Mouse (Mus musculus) neural tube, embryonic 10.5 days (tissue): ENCODE measurements around the gene Farp2.
"Not testable (repeated sequence)": the region's sequence is repeated elsewhere in the genome, so short reads cannot be mapped to it uniquely, and the experiment has no call there.

Source experiments
- DNase-seq: peaks from one replicate; pipeline ENCODE4 v3.0.0-alpha.2; 2017; ENCODE audit warnings: low spot score; ENCODE audit errors: extremely low spot score

The Farp2 gene

DNA sequence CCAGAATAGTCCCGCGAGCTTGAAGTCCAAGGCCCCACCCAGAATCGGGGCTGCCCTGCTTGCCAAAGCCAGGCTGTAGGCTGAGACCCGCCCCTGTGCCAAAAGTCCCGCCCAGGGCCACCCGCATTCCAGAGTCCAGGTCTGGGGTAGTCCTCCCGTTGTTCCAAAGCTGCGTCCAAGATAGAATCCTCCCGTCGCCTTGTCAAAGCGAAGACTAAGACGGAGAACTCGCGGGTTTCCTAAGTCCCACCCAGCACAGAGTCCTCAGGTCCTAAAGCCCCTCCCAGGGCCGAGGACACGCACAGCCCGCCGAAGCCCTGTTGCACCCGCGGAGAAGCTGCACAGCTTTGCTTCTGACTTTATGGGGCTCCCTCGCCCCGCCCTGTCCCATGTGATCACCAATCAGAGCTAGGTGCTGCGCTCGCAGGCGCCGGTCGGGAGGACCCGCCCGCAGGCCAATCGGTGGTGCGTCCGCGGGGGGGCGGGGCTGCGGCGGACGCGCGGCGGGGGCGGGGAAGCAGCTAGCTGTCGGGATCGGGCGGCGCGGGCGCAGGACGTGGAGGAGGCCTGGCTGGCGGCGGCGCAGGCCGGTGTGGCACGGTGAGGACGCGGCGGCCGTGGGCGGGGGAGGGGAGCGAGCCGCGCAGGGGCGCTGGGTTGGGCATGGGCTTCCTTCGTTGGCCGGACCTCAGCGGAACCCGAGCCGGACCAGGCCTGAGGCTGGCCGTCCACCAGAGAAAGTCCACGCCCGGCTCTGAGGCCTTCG is at the start of gene Farp2:
TSS of gene Farp2 (plus strand) at position 495 of the 766 bp plus-strand sequence.
- DNase-seq: peak; percentile 92

DNA sequence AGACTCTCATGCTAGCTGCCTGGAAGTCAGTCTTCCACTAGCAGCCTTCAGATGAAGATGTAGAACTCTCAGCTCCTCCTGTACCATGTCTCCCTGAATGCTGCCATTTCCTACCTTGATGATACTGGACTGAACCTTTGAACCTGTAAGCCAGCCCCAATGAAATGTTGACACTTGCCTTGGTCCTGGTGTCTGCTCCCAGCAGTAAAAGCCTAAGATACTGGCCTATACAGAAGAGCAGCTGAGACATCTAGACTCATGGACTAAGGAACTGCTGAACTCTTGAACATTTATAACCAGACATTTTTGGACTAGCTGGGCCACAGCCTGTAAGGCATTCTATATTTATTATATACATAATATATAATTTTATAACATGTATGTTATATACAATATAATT is 46.8 kb upstream of the Farp2 start:
- no peak for DNase-seq

DNA sequence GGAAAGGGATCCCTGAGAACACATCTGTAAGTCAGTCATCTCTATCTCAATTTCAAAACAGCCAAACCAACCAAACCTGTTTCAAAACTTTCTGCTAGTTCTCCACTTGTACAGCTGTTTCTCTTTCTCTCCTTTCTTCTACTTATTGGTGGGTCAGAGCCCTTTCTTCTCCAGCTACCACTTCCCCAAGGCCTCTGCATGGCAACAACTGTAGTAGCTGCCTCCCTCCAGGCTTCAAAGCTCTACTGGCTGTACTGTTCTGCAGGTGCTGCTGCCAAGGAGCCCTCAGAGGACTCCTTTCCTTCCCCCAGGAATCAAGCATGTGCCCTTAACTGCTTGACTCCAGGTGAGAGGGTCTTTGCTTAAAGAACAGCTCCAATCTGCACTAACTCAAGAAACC is 46.1 kb upstream of the Farp2 start:
- DNase-seq: no peak

DNA sequence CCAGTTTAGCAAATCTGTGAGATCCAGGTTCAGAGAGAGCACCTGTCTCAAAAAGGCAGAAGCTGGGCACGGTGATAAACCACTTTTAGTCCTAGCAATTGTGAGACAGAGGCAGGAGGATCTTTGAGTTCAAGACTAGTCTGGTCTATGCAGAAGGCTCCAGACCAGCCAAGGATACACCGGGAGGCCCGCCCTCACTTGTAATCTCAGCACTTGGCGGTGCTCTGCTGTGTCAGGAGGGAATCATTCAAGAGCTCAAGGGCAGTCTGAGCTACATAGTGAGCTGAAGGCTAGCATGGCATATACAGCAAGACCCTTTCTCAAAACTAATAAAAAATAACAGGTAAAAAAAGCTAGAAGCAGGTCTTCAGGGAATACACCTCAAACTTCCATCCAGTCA is 43.3 kb upstream of the Farp2 start:
- DNase-seq: no peak

DNA sequence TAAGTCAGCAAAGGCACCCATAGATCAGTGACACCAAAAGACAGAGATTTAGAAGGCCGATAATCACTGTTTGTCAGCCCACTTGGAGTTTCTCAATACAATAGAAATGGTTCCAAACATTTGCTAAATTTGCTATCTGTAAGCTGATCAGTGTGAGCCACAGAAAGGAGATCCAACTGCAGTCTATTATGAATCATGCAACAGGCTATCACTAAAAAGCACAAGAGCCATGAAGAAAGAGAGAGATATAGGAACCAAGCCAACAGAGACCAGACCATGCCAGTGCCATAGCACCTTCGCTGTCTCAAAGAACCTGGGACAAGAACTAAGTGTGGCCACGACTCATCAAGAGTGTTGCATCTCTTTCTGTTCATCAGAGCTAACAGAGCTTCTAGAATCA is 36.2 kb upstream of the Farp2 start:
- no peak for DNase-seq

DNA sequence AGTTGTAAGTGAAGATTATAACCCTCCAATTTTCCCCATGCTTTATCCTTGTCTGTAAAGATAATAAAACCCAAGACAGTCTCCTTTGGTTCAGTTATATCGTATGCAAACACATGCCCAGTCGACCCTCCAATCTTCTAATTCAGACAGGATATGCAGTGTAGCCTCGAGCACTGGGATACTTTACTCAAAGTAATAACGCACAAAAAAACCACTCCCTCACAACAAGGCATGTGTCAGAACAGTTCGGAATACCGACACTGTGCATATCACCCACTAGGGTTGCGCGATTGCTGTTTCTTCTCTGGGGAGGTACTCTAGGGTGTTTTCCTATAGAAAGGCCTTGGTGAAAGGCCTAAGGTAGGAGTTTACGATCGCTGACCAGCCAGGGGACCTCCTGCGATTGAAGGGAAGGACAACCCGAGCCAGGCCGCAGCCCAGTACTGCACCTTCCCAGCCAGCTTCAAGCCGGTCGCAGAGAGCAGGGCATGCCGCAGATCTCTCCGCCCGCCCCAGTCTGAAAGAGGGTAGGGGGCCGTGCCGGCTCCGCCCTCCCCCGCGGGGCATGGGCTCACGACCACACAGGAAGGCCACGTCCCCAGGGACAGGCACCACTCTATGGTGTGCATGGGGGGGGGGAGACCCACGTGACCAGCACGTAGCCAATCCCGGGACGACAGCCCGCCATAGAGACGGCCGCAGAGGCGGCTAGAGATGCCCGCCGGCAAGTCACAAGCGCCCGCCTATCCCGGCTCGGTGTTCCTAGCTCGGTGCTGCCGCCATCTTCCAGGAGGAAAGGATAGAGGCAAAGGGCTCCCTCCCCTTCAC is 33.9 kb upstream of the Farp2 start:
- DNase-seq: peak; percentile 98

DNA sequence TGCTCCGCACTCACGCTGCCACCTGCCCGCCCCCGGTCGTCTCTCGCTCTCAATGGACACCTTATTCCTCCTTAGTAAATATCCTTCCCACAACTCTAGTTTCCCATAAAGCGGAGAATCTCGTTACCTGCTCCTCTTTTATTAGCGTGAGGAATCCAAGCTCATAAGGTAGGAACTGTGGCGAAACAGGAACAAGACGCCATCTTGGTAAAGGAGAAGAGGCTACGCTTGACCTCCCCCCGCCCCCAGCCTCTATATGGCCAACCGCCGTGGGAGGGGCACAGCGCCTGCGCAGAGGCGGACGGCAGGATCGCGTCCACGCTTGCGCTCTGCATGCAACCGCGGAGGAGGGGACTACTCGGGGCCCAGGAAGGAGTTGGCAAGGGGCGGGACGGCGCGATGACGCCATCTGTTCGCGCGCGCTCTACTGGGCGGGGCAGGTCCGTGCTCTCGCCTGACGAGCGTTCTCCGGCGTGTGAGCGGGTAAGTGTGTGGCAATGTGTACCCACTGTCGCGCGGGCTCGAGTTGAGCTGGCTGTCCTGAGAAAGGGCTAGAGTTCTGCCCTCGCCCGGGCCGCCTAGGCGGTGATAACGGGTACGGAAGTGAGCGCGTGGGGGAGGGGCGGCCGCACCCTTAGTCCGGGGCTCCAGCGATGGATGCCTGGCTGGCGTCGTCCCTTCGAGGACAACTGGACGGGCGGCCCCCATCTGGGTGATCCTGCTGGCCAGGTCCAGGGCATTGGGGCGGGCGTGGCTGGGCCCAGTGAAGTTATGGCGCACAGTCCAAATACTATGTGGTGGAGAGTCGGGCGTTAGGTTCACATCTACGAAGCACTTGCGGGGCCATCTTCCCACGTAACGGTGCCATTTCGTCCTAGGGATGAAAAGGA is 33.0 kb upstream of the Farp2 start, which contains the start of gene Hdlbp:
TSS of gene Hdlbp (minus strand) at position 230 of the 890 bp plus-strand sequence.
- DNase-seq: peak; percentile 98

DNA sequence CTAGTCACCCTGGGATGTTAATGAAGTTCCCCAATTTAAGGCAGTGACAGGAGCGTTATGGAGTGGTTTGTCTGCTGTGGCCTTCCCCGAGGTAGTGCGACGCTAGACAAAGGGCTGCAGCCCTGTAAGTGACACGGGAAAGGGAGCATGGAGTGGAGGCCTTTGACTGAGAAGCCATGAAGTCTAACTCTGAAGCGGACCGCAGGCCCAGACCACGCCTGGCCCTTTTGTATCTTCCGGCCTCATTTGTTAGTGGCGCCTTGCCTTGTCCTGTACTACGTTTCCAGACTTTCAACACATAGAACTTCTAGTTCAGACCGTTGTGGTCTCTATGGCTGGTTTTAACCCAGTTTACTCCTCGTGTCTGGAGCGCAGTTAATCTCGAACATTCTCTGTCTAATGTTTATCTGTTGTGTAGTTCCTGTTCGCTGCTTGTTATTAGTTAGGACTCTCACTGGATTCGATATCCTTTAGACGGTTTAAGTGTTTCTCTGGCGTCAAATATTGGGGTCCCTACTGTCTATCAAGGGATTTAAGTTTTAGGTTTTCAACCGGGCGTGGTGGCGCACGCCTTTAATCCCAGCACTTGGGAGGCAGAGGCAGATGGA is 32.3 kb upstream of the Farp2 start:
- DNase-seq: peak; percentile 14

DNA sequence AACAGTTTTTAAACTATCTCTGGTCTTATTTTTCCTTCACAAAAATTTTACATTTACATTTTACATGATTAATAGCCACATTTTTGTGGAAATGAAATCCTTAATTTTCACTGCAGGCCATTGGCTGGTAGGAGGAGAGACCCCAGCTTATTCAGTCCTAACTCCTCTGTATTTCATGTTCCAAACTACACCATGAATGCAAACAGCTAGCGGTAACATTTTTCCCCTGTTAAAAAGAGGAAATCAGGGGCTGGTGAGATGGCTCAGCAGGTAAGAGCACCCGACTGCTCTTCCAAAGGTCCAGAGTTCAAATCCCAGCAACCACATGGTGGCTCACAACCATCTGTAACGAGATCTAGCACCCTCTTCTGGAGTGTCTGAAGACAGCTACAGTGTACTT is 25.6 kb upstream of the Farp2 start:
- not testable (repeated sequence) for DNase-seq

DNA sequence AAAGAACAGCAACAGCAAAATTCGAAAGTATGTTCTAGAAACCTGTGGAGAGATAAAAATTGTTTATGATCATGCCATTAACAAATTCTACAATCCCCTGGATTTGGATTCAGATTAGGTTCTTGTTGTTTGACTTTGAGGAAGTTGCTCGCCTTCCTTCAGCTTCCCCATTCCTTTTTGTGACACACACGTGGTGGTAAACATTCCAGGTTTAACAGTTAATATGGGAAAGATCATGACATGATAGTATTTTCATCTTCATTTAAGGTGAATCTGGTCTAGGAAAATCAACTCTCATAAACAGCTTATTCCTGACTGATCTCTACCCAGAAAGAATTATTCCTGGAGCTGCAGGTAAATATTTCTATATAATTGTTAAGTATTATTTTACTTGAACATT is 16.6 kb upstream of the Farp2 start:
- no peak for DNase-seq

DNA sequence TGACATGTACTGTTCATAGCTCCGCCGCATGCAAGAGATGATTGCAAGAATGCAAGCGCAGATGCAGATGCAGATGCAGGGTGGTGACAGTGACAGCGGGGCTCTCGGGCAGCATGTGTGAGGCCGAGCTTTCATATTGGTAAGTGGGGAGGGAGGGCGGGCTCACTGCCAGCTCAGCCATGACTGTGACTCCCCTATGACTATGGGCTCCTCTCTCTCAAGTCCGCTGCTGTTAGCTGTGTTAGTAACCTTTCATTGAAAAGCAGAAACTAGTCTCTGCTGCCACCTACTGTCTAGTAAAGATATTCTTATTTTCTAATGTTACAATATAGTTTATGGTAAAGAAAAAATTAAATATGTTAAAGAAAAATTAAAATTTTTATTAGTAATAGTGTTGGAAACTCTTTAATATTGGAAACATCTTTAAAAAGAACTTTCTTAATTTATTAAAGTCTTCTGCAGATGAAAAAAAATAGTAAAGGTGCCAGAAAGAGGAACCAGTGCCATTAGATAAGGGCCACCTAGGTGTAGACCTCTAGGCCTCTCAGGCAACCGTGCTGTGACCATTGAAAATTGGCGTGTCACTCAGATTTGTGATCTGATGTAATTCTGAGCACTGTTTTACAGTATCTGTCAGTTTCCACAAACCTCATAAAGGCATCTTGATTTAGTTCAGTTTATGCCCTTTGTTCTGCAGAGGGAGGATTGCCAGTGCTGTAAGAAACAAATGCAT is 4.8 kb upstream of the Farp2 start:
- DNase-seq: peak; percentile 17

DNA sequence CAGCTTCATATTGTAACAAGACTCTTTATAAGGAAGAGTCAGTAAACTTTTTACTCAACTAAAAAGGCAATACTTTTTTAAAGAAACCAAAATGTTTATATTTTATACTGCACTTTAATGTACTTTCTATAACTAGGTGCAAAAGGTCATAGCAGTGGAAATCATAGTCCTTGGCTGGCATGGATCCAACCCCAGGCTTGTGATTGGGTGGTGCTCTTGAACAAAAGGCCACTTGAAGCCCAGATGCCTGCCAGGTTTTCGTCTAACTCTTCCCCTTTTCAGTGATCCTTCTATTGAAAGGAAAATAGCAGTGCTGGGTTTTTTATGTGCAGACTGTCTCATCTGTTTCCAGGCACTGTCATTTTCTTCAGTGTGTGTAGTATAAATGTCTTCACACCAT is 3.3 kb upstream of the Farp2 start:
- DNase-seq: not testable (repeated sequence)

DNA sequence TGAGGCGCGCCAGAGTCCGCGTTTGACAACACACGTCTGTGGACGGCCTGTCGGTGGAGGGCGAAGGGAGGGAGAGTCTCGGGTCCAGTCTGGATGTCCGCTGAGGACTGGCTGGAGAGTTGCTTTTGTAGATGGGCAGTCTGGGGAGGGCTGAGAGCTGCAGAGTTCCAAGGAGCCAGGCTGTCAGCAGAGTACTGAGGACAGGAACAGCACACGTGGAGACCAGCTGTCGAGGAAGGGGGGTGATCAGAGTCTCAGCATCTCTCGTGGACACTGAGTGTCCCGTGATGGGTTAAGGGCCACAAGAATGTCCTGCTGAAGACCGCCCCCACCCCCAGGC is 442 bp downstream of the Farp2 start:
- DNase-seq: no peak

DNA sequence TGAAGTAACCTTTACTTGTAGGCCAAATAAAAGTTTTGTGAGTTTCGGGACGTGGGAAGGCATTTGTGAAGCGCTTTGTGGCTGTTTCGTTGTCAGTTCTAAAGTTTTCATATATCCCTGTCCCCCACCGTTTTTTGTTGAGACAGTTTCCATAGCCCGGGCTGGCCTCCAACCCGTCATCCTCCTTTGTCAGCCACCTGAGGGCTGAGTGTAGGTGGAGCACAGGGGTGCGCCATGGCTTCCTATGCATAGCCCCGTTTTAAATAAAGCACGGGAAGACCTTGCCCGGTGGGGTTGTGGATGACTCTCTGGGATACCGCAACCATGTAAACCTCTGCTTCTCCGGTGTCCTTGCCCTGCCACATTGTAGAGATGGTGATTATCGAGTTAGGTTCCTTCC is 1.3 kb downstream of the Farp2 start:
- DNase-seq: no peak

DNA sequence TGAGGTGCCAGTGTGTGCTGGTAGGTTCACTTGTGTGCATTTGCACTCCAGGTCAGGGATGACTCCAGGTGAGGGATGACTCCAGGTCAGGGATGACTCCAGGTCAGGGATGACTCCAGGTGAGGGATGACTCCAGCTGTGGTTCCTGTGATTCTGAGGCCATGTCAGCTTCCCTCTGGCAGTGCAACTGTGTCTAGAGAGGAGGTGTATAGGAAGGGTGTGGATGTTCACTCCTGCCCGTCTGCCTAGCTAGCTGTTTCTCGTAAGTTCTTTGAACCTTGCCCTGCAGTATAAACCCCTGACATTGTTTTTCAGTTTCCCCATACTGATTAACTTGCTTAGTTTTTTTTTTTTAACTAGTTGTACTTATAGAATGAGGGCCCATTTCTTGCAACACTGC is 9.6 kb downstream of the Farp2 start:
- no peak for DNase-seq

DNA sequence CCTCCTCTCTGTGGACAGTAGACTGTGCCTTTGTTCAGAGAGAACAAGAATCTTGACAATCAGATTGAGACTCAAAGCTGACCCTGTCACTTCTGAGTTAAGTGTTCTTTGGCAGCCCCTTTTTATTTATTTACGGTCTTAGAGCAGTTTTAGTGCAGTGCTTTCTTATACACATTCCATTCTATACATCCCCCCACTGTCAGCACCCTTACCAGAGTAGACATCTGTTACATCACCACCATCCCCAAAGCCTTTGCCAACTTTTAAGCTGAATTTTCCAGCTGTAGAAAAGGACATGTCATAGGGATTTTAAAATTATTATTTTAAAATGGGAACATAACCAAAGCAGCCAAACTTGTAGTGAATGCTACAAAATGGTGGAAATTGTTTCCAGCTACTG is 10.4 kb downstream of the Farp2 start:
- no peak for DNase-seq

DNA sequence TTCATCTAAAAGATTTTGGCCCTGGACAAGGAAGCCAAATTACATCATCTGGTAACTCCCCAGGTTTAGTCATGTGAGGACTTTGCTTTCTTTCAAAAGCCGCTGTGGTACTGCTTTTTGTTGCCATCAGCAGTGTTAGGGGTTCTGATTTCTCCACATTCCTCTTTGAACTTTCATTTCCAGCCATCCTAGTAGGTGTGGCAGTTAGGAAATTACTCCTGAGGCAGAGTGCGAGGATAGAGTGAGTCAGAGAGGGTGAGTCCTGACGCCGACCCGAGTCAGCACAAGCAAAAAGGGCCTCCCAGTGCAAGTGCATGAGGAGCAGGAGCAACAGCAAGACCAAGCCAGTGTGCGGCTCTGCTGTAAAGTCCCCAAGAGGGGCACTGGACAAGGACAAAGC is 17.9 kb downstream of the Farp2 start:
- DNase-seq: no peak

DNA sequence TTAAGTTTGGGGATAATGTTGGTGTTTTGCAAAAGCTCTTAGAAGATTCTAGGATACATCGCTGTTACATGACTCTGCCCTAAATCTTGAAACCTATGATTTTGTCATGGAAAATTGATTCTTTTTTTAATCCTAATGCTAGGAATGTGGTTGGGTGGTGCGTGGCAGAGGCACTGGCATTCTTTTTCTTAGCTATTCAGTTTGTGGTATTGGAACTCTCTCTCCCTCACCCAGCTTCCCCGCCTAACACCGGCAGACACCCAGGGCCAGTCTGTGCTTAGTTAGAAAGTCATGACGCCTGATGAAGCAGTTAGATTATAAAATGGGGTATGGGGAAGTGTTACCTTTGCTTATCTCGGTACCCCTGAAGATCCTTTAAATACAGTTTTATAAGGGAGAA is 25.3 kb downstream of the Farp2 start:
- DNase-seq: no peak

DNA sequence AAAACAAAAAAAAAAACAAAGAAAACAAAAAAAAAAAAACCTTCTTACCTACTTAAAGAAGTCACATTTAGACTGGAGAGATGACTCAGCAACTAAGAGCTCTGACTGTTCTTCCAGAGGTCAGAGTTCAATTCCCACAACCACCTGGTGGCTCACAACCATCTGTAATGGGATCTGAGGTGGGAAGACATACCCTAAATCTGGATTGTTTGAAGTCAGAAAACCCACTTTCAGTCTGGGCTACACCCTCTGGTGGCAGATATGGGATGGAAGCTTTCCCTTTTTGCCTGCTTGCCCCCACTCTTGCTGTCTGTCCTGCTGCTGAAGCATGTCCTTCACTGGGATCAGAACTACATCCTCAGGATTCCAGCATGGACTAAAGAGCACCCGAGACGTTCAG is 31.3 kb downstream of the Farp2 start:
- no peak for DNase-seq

DNA sequence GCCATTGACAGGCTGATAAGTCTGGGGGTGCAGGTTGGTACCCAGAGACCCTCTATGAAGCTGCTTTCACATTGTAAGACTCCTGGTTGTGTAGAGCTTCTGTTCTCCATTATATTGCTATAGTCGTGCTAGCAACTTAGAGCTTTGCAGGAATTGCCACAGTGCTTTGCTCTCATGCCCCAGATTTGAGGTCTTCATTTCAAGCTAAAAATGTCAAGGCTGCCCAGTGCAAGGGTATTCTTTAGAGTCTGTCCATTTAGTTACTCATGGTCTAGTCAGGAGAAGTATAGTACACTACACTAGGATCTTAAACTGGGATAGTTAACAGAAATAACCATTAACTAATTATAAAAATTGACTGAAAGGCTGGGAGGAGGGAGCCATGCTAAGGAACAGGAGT is 35.4 kb downstream of the Farp2 start:
- no peak for DNase-seq

DNA sequence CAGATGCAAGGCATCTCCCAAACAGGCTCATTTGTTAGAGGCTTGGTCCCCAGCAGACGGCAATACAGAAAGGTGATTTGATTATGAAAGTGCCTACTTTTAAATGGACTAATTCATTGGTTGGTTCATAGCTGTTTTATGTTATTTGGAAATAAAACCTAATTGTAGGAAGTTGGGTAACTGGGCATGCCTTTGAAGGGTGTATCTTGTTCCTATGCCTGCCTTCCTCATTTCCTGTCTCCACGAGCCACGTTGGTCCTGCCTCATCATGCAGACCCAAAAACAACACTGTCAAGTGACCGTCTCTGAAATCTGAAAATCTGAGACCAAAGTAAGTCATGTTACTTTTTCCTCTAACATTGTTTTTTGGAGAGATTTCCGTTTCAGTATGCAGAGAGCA is 39.5 kb downstream of the Farp2 start:
- no peak for DNase-seq
